Mouse (Mus musculus) stomach, embryonic 15.5 days (tissue): ENCODE results near the gene Gm42417. TPM values are rescaled to one million over a fixed set of nuclear protein-coding genes. Genes with fewer than 3 reads are reported as not detected.

Source experiments
- ATAC-seq: fragments of 200-750 bp; cut with Nextera tagmentation; 2 replicates; pipeline ENCODE4 v1.8.0; 2017; ENCODE audit warnings: low read depth, moderate number of reproducible peaks, moderate TSS enrichment; ENCODE audit not compliant: insufficient read depth, low FRiP score
- H3K27ac ChIP-seq: fragments of 300-500 bp; sonication (generic); 2 replicates; pipeline ENCODE4 v1.5.1; 2015; ENCODE audit warnings: mild to moderate bottlenecking, inconsistent platforms
- H3K27me3 ChIP-seq: fragments of 300-500 bp; sonication (generic); replicated peaks from 2 replicates; pipeline ENCODE4 v1.6.1; 2015; ENCODE audit warnings: inconsistent platforms
- H3K36me3 ChIP-seq: fragments of 300-500 bp; sonication (generic); 2 replicates; pipeline ENCODE4 v1.6.1; 2015; ENCODE audit warnings: inconsistent platforms
- H3K4me1 ChIP-seq: fragments of 300-500 bp; sonication (generic); 2 replicates; pipeline ENCODE4 v1.6.1; 2015; ENCODE audit warnings: inconsistent platforms
- H3K4me2 ChIP-seq: fragments of 300-500 bp; sonication (generic); 2 replicates; pipeline ENCODE4 v1.6.1; 2015; ENCODE audit warnings: mild to moderate bottlenecking, inconsistent platforms
- H3K4me3 ChIP-seq: fragments of 300-500 bp; sonication (generic); replicated peaks from 2 replicates; pipeline ENCODE4 v1.5.1; 2015; ENCODE audit warnings: inconsistent platforms
- H3K9ac ChIP-seq: fragments of 300-500 bp; sonication (generic); 2 replicates; pipeline ENCODE4 v1.6.1; 2015; ENCODE audit warnings: inconsistent platforms
- H3K9me3 ChIP-seq: fragments of 300-500 bp; sonication (generic); 2 replicates; pipeline ENCODE4 v1.6.1; 2016; ENCODE audit warnings: inconsistent platforms
- WGBS: fragments of 180-500 bp; shearing (Covaris S2); methylation state at CpG from one replicate; pipeline ENCODE4 v1.1.7; 2015; 5-methylcytosine and 5-hydroxymethylcytosine counted together
- polyA plus RNA-seq: library from polyadenylated mRNA; unstranded; fragments of >200 nt; fragmentation: Nextera tagmentation; extraction: Ambion mirVana; gene quantifications from 2 replicates; pipeline ENCODE4 v1.2.1, GENCODE M21; 2015

The Gm42417 gene
- polyA plus RNA-seq, 1 experiment from 2014 or later = not detected

GRCm38 (mm10) chr1:36528351-36528750 lies 10.9 kb downstream of the Gm42417 start:
- WGBS = 15% methylated on average over 1 of the region's 1 CpGs

GRCm38 (mm10) chr1:36526903-36527302 lies 12.3 kb downstream of the Gm42417 start:
- ATAC-seq = no peak

More at GRCm38 (mm10) chr1:36528351-36528750, 10.9 kb downstream of the Gm42417 start:
- Histone ChIP-seq H3K4me3 (no peak overlapping the region), H3K36me3 (peaks cover 18% of the 10 kb centered on the region), H3K27ac (no peak overlapping the region), H3K27me3 (no peaks in the 10 kb centered on the region), H3K9ac (no peak overlapping the region), H3K9me3 (no peaks in the 10 kb centered on the region), H3K4me1 (peaks cover 24% of the 10 kb centered on the region), H3K4me2 (no peak overlapping the region)
- ATAC-seq = no peak

GRCm38 (mm10) chr1:36525774-36526173 lies 13.5 kb downstream of the Gm42417 start:
- no peaks in the 10 kb centered on the region for H3K9me3 ChIP-seq
- H3K36me3 ChIP-seq = peaks cover 33% of the 10 kb centered on the region
- peaks cover 20% of the 10 kb centered on the region for H3K4me1 ChIP-seq
- H3K4me3 ChIP-seq = no peak overlapping the region
- H3K27me3 ChIP-seq = no peaks in the 10 kb centered on the region
- no peak for ATAC-seq
- no peak overlapping the region for H3K27ac ChIP-seq
- no peak overlapping the region for H3K4me2 ChIP-seq
- no peak overlapping the region for H3K9ac ChIP-seq
- 86% methylated on average over 12 of the region's 12 CpGs for WGBS

More at GRCm38 (mm10) chr1:36526903-36527302, 12.3 kb downstream of the Gm42417 start:
- H3K36me3 ChIP-seq = peaks cover 22% of the 10 kb centered on the region
- H3K27ac ChIP-seq = no peak overlapping the region
- no peak overlapping the region for H3K9ac ChIP-seq
- no peak overlapping the region for H3K4me3 ChIP-seq
- 89% methylated on average over 10 of the region's 10 CpGs for WGBS
- no peak overlapping the region for H3K4me2 ChIP-seq
- H3K4me1 ChIP-seq = peaks cover 22% of the 10 kb centered on the region
- H3K9me3 ChIP-seq = no peaks in the 10 kb centered on the region
- no peaks in the 10 kb centered on the region for H3K27me3 ChIP-seq

GRCm38 (mm10) chr1:36524058-36524457 lies 15.2 kb downstream of the Gm42417 start:
- H3K9ac ChIP-seq = no peak overlapping the region
- no peak overlapping the region for H3K4me2 ChIP-seq
- H3K4me1 ChIP-seq = peaks cover 15% of the 10 kb centered on the region
- peaks cover 46% of the 10 kb centered on the region for H3K36me3 ChIP-seq
- WGBS = 39% methylated on average over 5 of the region's 5 CpGs
- no peaks in the 10 kb centered on the region for H3K9me3 ChIP-seq
- no peak overlapping the region for H3K4me3 ChIP-seq
- ATAC-seq = no peak
- no peaks in the 10 kb centered on the region for H3K27me3 ChIP-seq
- peak overlapping the region; percentile 80 for H3K27ac ChIP-seq

GRCm38 (mm10) chr1:36523332-36524013 lies 15.8 kb downstream of the Gm42417 start:
- no peaks in the 10 kb centered on the region for H3K9me3 ChIP-seq
- ATAC-seq = no peak
- peaks cover 48% of the 10 kb centered on the region for H3K36me3 ChIP-seq
- 51% methylated on average over 9 of the region's 9 CpGs for WGBS
- no peak overlapping the region for H3K4me2 ChIP-seq
- H3K27me3 ChIP-seq = no peaks in the 10 kb centered on the region
- peak overlapping the region; percentile 80 for H3K27ac ChIP-seq
- no peak overlapping the region for H3K4me3 ChIP-seq
- H3K9ac ChIP-seq = no peak overlapping the region
- peaks cover 14% of the 10 kb centered on the region for H3K4me1 ChIP-seq

GRCm38 (mm10) chr1:36522210-36522609 lies 17.0 kb downstream of the Gm42417 start:
- no peak overlapping the region for H3K9ac ChIP-seq
- no peak overlapping the region for H3K4me2 ChIP-seq
- H3K36me3 ChIP-seq = peaks cover 51% of the 10 kb centered on the region
- no peak for ATAC-seq
- no peak overlapping the region for H3K4me3 ChIP-seq
- H3K27me3 ChIP-seq = no peaks in the 10 kb centered on the region
- WGBS = 84% methylated on average over 7 of the region's 7 CpGs
- H3K9me3 ChIP-seq = no peaks in the 10 kb centered on the region
- peaks cover 6% of the 10 kb centered on the region; the same call in 1 of the 2 replicates for H3K4me1 ChIP-seq
- H3K27ac ChIP-seq = no peak overlapping the region

GRCm38 (mm10) chr1:36519626-36520025 lies 19.6 kb downstream of the Gm42417 start:
- H3K27ac ChIP-seq = no peak overlapping the region
- no peaks in the 10 kb centered on the region for H3K9me3 ChIP-seq
- H3K4me1 ChIP-seq = peaks cover 7% of the 10 kb centered on the region
- no peak overlapping the region for H3K4me2 ChIP-seq
- peaks cover 44% of the 10 kb centered on the region for H3K36me3 ChIP-seq
- no peak overlapping the region for H3K4me3 ChIP-seq
- H3K9ac ChIP-seq = no peak overlapping the region
- H3K27me3 ChIP-seq = no peaks in the 10 kb centered on the region
- WGBS = 66% methylated on average over 11 of the region's 11 CpGs
- ATAC-seq = no peak

- no peak overlapping the region for H3K4me2 ChIP-seq
- no peak overlapping the region for H3K4me3 ChIP-seq
- WGBS = 82% methylated on average over 3 of the region's 3 CpGs
- H3K4me1 ChIP-seq = peaks cover 12% of the 10 kb centered on the region
- no peaks in the 10 kb centered on the region for H3K9me3 ChIP-seq
- H3K27ac ChIP-seq = no peak overlapping the region
- H3K27me3 ChIP-seq = no peaks in the 10 kb centered on the region
- no peak for ATAC-seq
- peaks cover 40% of the 10 kb centered on the region for H3K36me3 ChIP-seq
- H3K9ac ChIP-seq = no peak overlapping the region
Observed at GRCm38 (mm10) chr1:36518259-36518658, 21.0 kb downstream of the Gm42417 start.

- Histone ChIP-seq H3K36me3 (peaks cover 13% of the 10 kb centered on the region; the same call in 1 of the 2 replicates), H3K27me3 (no peaks in the 10 kb centered on the region), H3K4me3 (peak overlapping the region; percentile 79), H3K27ac (no peak overlapping the region), H3K9ac (no peak overlapping the region), H3K9me3 (no peaks in the 10 kb centered on the region), H3K4me1 (peaks cover 18% of the 10 kb centered on the region), H3K4me2 (peak overlapping the region; percentile 89)
- ATAC-seq = no peak
- WGBS = 56% methylated on average over 2 of the region's 2 CpGs
Observed at GRCm38 (mm10) chr1:36513718-36514117, 25.5 kb downstream of the Gm42417 start.

GRCm38 (mm10) chr1:36513310-36513709 lies 25.9 kb downstream of the Gm42417 start:
- Histone ChIP-seq H3K4me2 (peak overlapping the region; percentile 89), H3K36me3 (peaks cover 9% of the 10 kb centered on the region; the same call in 1 of the 2 replicates), H3K9ac (no peak overlapping the region), H3K4me3 (peak overlapping the region; percentile 79), H3K27me3 (no peaks in the 10 kb centered on the region), H3K27ac (no peak overlapping the region), H3K9me3 (no peaks in the 10 kb centered on the region), H3K4me1 (peaks cover 18% of the 10 kb centered on the region)
- 7% methylated on average over 1 of the region's 1 CpGs for WGBS
- ATAC-seq = no peak

GRCm38 (mm10) chr1:36512966-36513280 lies 26.3 kb downstream of the Gm42417 start:
- Histone ChIP-seq H3K27ac (peak overlapping the region; percentile 97), H3K36me3 (0 out of 2 replicates have a peak, but pooled peaks cover 7% of the 10 kb centered on the region), H3K4me3 (peak overlapping the region; percentile 79), H3K9ac (peak overlapping the region; percentile 44; the same call in 1 of the 2 replicates), H3K4me1 (peaks cover 18% of the 10 kb centered on the region), H3K4me2 (peak overlapping the region; percentile 89), H3K27me3 (no peaks in the 10 kb centered on the region), H3K9me3 (no peaks in the 10 kb centered on the region)
- no peak for ATAC-seq
- WGBS = 1% methylated on average over 16 of the region's 16 CpGs

- Histone ChIP-seq H3K9me3 (no peaks in the 10 kb centered on the region), H3K27ac (peak overlapping the region; percentile 97), H3K27me3 (no peaks in the 10 kb centered on the region), H3K9ac (peak overlapping the region; percentile 44), H3K4me3 (peak overlapping the region; percentile 79), H3K4me2 (peak overlapping the region; percentile 89), H3K36me3 (0 out of 2 replicates have a peak, but pooled peaks cover 7% of the 10 kb centered on the region), H3K4me1 (peaks cover 18% of the 10 kb centered on the region)
- under 1% methylated on average over 118 of the region's 126 CpGs for WGBS
- peak; percentile 46 for ATAC-seq
Observed at GRCm38 (mm10) chr1:36512089-36512965, 26.9 kb downstream of the Gm42417 start.
